Mouse (Mus musculus): ENCODE measurements at regions not wholly inside any gene's neighbourhood (a gene's known extent, or its start where the extent isn't known, plus 50 kb on each side); places are given as distances from the start of the nearest gene placed in this dataset.

DNA sequence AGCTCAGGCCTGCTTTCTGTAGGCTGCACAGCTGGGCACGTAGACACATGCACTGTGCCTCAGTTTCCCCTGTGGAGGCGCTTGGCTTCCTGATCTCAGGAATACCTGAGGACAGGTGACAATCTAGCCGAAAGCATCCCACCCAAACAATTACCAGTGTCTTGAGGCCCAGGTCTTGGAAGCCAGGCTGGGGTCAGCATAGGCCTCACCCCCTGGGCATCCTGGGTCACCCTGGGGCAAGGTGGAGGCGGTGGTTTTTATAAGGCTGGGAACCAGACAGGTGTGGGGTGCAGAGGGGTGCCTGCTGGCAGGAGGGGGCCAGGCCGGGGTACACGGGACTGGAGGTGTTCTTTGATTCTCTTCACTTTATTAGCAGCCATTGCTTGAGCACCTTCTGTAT lies 76.2 kb upstream of the Tmem189 start:
- TF ChIP-seq ZC3H11A (IDR thresholded peaks at IDR 0.05; ENCODE audit: borderline replicate concordance, low read depth, low read length) (no peak), MAFK (IDR thresholded peaks at IDR 0.05; ENCODE audit: insufficient read depth, low read depth, low read length) (no peak), HCFC1 (IDR thresholded peaks at IDR 0.05; ENCODE audit: borderline replicate concordance, insufficient read depth, low read length) (no peak), CHD2 (IDR thresholded peaks at IDR 0.05; ENCODE audit: low read depth, low read length) (no peak)
- Histone ChIP-seq H3K9me3 (ENCODE audit: control insufficient read depth, insufficient read depth, low read depth, low read length) (no peaks in the 10 kb centered on the region), H3K4me3 (ENCODE audit: insufficient read depth in 1 of 2, low read depth in 1 of 2, low read length in 2 of 2, poor library complexity in 1 of 2, severe bottlenecking in 1 of 2) (no peak overlapping the region), H3K27ac (ENCODE audit: insufficient read depth, low read depth, low read length, poor library complexity, severe bottlenecking) (no peak overlapping the region), H3K9ac (ENCODE audit: insufficient read depth, low read depth, low read length, poor library complexity, severe bottlenecking) (no peak overlapping the region), H3K4me1 (ENCODE audit: control insufficient read depth in 2 of 2, insufficient read depth in 2 of 2, low read length in 2 of 2, poor library complexity in 1 of 2) (peaks cover 0 to 8% of the 10 kb centered on the region in 2 experiments; a peak in 1 of 4 replicates), H3K36me3 (ENCODE audit: control insufficient read depth, insufficient read depth, low read length, poor library complexity, severe bottlenecking) (no peaks in the 10 kb centered on the region)
- DNase-seq (ENCODE audit: low read depth, low spot score): no peak
- in situ Hi-C loops (cut with MboI; ENCODE audit: low sequenced_read_pairs in 2 of 2, unreplicated experiment in 2 of 2): no loop called here

DNA sequence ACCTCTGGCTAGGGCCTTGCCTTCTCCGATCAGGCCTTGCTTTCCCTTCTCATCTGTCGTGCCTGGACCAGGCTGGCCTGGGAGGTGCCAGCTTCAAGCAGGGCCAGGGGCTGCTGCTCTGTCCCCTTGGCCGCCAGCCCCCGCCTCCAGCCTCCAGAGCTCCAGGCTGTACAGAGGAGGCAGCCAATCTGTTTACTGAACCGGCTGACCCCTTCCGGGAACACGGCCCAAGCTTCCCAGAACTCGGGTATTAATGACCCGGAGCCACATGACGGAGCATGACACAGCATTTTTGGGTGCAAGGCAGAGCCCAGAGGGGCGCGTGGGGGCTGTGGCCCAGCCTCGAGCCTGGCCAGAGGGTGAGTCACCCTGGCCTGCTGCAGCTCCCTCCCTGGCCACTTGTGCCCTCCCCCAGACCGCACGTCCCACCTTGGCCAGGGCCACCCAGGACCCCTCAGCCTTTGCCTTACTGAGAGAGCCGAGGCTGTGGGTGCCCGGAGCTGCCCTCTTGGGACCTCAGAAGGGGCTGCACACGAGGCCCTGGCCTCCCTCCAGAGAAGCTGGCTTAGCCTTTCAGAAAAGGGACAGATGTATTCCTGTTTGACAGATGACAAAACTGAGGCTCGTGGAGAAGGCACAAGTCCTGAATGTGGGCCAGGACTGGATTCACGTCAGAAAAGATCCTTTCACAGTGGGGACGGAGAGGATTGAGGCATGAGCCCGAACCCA lies 75.6 kb upstream of the Tmem189 start:
- H3K4me3 ChIP-seq (ENCODE audit: insufficient read depth in 1 of 2, low read depth in 1 of 2, low read length in 2 of 2, poor library complexity in 1 of 2, severe bottlenecking in 1 of 2): peak overlapping the region in 1 of 2 experiments; percentile 14; a peak in 1 of 4 replicates
- peak overlapping the region; percentile 60 for H3K9ac ChIP-seq (ENCODE audit: insufficient read depth, low read depth, low read length, poor library complexity, severe bottlenecking)
- peaks cover 0 to 8% of the 10 kb centered on the region in 2 experiments; a peak in 1 of 4 replicates for H3K4me1 ChIP-seq (ENCODE audit: control insufficient read depth in 2 of 2, insufficient read depth in 2 of 2, low read length in 2 of 2, poor library complexity in 1 of 2)
- H3K36me3 ChIP-seq (ENCODE audit: control insufficient read depth, insufficient read depth, low read length, poor library complexity, severe bottlenecking): no peaks in the 10 kb centered on the region
- TF ChIP-seq MAFK (IDR thresholded peaks at IDR 0.05; ENCODE audit: insufficient read depth, low read depth, low read length) (peak; percentile 93), ZC3H11A (IDR thresholded peaks at IDR 0.05; ENCODE audit: borderline replicate concordance, low read depth, low read length) (no peak)
- no peak overlapping the region for H3K27ac ChIP-seq (ENCODE audit: insufficient read depth, low read depth, low read length, poor library complexity, severe bottlenecking)
- H3K9me3 ChIP-seq (ENCODE audit: control insufficient read depth, insufficient read depth, low read depth, low read length): no peaks in the 10 kb centered on the region
- DNase-seq (ENCODE audit: low read depth, low spot score): no peak
- in situ Hi-C loops (cut with MboI; ENCODE audit: low sequenced_read_pairs in 2 of 2, unreplicated experiment in 2 of 2): no loop called here

DNA sequence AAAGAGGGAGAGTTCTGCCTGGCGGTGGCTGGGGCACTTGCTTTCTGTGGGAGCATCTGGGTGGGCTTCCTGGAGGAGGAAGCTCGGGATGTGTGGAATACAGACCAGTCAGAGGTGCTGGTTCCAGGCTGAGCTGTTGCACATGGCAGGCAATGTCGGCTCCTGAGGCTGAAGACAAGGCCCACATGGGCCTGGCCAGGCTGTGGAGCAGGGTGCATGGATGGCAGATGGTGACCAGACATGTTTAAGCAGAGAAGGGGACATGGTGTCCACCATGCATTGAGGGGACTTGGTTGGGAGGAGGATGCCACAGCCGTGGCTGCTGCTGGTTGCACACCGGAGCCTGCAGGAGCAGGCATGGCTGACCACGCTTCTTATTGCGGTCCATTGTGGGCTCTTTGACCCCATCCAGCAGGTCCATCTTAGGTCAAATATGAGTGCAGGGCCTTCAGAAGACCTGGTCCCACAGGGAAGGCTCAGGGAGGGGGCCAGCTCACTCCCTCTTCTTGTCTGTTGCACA lies 74.3 kb upstream of the Tmem189 start:
- in situ Hi-C loops (cut with MboI; ENCODE audit: low sequenced_read_pairs in 2 of 2, unreplicated experiment in 2 of 2): no loop called here
- Histone ChIP-seq H3K36me3 (ENCODE audit: control insufficient read depth, insufficient read depth, low read length, poor library complexity, severe bottlenecking) (no peaks in the 10 kb centered on the region), H3K4me1 (ENCODE audit: control insufficient read depth in 2 of 2, insufficient read depth in 2 of 2, low read length in 2 of 2, poor library complexity in 1 of 2) (peaks cover 0 to 8% of the 10 kb centered on the region in 2 experiments; a peak in 1 of 4 replicates), H3K9me3 (ENCODE audit: control insufficient read depth, insufficient read depth, low read depth, low read length) (no peaks in the 10 kb centered on the region), H3K9ac (ENCODE audit: insufficient read depth, low read depth, low read length, poor library complexity, severe bottlenecking) (no peak overlapping the region), H3K4me3 (ENCODE audit: insufficient read depth in 1 of 2, low read depth in 1 of 2, low read length in 2 of 2, poor library complexity in 1 of 2, severe bottlenecking in 1 of 2) (no peak overlapping the region), H3K27ac (ENCODE audit: insufficient read depth, low read depth, low read length, poor library complexity, severe bottlenecking) (no peak overlapping the region)
- no peak for DNase-seq (ENCODE audit: low read depth, low spot score)
- no peak for TF ChIP-seq HCFC1 (IDR thresholded peaks at IDR 0.05; ENCODE audit: borderline replicate concordance, insufficient read depth, low read length)
- TF ChIP-seq CHD2 (IDR thresholded peaks at IDR 0.05; ENCODE audit: low read depth, low read length): no peak
- no peak for TF ChIP-seq MAFK (IDR thresholded peaks at IDR 0.05; ENCODE audit: insufficient read depth, low read depth, low read length)
- no peak for TF ChIP-seq ZC3H11A (IDR thresholded peaks at IDR 0.05; ENCODE audit: borderline replicate concordance, low read depth, low read length)
- TF ChIP-seq ZNF384 (IDR thresholded peaks at IDR 0.05; ENCODE audit: low read depth, low read length): no peak

DNA sequence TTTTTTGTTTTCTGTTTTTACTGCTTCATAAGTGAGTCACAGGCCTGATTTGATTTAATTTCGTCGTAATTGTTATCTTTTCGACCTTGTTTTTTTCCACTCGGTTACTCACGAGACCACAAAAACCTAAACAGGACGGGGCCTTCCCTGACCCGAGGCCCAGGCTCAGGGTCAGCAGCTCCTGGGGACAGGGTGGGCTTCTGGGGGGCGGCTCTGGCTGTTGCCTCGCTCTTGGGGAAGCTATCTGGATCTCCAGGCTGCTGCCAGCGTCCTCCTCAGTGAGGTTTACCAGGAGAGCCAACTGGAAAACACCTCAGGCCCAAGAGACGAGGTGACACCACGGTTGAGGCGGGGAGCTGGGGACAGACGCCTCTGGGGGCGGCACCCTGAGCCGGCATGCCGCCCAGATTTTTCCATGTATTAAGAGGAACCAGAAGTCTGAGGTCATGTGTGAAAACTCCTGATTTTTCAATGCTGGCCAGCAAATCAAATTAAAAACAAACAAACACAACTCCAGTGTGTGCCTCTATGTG lies 71.8 kb upstream of the Tmem189 start:
- Histone ChIP-seq H3K9me3 (ENCODE audit: control insufficient read depth, insufficient read depth, low read depth, low read length) (no peaks in the 10 kb centered on the region), H3K4me1 (ENCODE audit: control insufficient read depth in 2 of 2, insufficient read depth in 2 of 2, low read length in 2 of 2, poor library complexity in 1 of 2) (peaks cover 0 to 8% of the 10 kb centered on the region in 2 experiments; a peak in 1 of 4 replicates), H3K27ac (ENCODE audit: insufficient read depth, low read depth, low read length, poor library complexity, severe bottlenecking) (no peak overlapping the region), H3K9ac (ENCODE audit: insufficient read depth, low read depth, low read length, poor library complexity, severe bottlenecking) (no peak overlapping the region), H3K4me3 (ENCODE audit: insufficient read depth in 1 of 2, low read depth in 1 of 2, low read length in 2 of 2, poor library complexity in 1 of 2, severe bottlenecking in 1 of 2) (no peak overlapping the region), H3K36me3 (ENCODE audit: control insufficient read depth, insufficient read depth, low read length, poor library complexity, severe bottlenecking) (no peaks in the 10 kb centered on the region)
- no peak for DNase-seq (ENCODE audit: low read depth, low spot score)
- in situ Hi-C loops (cut with MboI; ENCODE audit: low sequenced_read_pairs in 2 of 2, unreplicated experiment in 2 of 2): no loop called here
- TF ChIP-seq ZC3H11A (IDR thresholded peaks at IDR 0.05; ENCODE audit: borderline replicate concordance, low read depth, low read length): no peak
- no peak for TF ChIP-seq HCFC1 (IDR thresholded peaks at IDR 0.05; ENCODE audit: borderline replicate concordance, insufficient read depth, low read length)
- no peak for TF ChIP-seq CHD2 (IDR thresholded peaks at IDR 0.05; ENCODE audit: low read depth, low read length)
- TF ChIP-seq ZNF384 (IDR thresholded peaks at IDR 0.05; ENCODE audit: low read depth, low read length): no peak
- TF ChIP-seq MAFK (IDR thresholded peaks at IDR 0.05; ENCODE audit: insufficient read depth, low read depth, low read length): no peak

Data from ES-E14 (cell line).